21 mouse cellular contexts compared by ENCODE assay signal in the genomic region with DNA sequence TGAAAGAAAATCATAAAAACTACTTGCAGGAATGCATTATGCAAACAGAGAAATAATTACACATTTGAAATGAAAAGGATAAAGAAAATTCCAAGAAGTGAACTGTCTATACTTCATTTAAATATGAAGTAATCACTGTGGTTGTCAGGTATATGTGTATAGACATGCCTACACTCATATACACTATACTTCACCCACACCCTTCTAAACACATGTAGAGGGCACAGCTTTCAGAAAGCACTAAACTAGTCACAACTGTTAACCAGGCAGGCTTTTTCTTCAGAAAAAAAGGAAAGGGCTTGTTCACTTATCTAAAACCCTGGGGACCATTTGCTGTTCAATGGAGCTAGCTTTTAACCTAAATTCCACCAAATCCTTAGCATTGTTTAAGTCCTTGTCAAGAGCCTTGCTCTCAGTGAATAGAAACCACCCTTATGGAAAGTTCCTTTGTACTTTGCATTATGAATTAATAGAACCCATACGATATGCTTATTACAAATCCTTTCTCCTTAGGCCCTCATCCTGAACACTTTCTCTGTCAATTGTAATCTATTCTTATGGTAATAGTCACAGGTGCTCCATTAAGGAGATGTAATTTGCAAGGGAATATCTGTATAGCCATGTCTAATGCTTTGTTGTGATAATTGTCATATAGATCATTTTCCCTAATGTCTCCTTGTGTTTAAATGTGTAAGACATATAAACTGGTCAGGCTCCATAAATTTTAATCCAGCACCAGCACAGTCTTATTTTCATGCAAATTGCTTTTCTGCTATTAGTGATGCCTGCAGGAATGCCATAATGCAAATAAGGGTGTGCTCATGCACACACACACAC. TPM values are rescaled to one million over a fixed set of nuclear protein-coding genes. Genes with fewer than 3 reads are reported as not detected.
A peak's percentile ranks its signal among the peaks of the same experiment; 100 is the strongest.
DNase-seq lines count a peak whose midpoint lies in the region; ATAC-seq and TF ChIP-seq lines count a peak whose summit lies in the region.
"Had no signal": no experiment of that assay in that cellular context is flagged by ENCODE, and none has a peak within 500 bp of the region (broad histone marks: within the 10 kb centered on the region; RNA-seq: fewer than 3 reads in every experiment).

No protein-coding gene starts in this region.

- TF ChIP-seq CTCF in brain, embryonic 14.5 days (IDR thresholded peaks at IDR 0.05; ENCODE audit: borderline replicate concordance, extremely low read depth, insufficient read depth, insufficient read length): no peak
- TF ChIP-seq CTCF in forebrain, postnatal 0 days (IDR thresholded peaks at IDR 0.05; ENCODE audit: low read depth): no peak

- no peak overlapping the region for H3K27ac ChIP-seq in forebrain, embryonic 11.5 days (ENCODE audit: low read depth, low read length)
- H3K27ac ChIP-seq in forebrain, embryonic 10.5 days: no peak overlapping the region
- no peak overlapping the region for H3K27ac ChIP-seq in forebrain, postnatal 0 days (ENCODE audit: low read depth, low read length)
- no peak overlapping the region for H3K27ac ChIP-seq in midbrain, embryonic 16.5 days (ENCODE audit: low read length)
- H3K27ac ChIP-seq: embryonic facial prominence, embryonic 15.5 days; gastrocnemius, adult 2 months; heart, embryonic 13.5 days; kidney, embryonic 15.5 days; liver, embryonic 12.5 days had no signal

- H3K9me3 ChIP-seq in forebrain, embryonic 11.5 days (ENCODE audit: control insufficient read depth, low read length): no peaks in the 10 kb centered on the region
- H3K9me3 ChIP-seq in forebrain, embryonic 10.5 days: no peaks in the 10 kb centered on the region
- H3K9me3 ChIP-seq in forebrain, postnatal 0 days (ENCODE audit: low read length): no peaks in the 10 kb centered on the region
- H3K9me3 ChIP-seq in midbrain, embryonic 16.5 days (replicated peaks; ENCODE audit: control insufficient read depth, low read length, poor library complexity, severe bottlenecking): no peaks in the 10 kb centered on the region
- H3K9me3 ChIP-seq: embryonic facial prominence, embryonic 15.5 days; heart, embryonic 13.5 days; kidney, embryonic 15.5 days; liver, embryonic 12.5 days had no signal

- no peaks in the 10 kb centered on the region for H3K27me3 ChIP-seq in forebrain, embryonic 11.5 days (ENCODE audit: control insufficient read depth, insufficient read depth, low read length)
- no peaks in the 10 kb centered on the region for H3K27me3 ChIP-seq in forebrain, embryonic 10.5 days (ENCODE audit: poor library complexity, severe bottlenecking)
- H3K27me3 ChIP-seq in forebrain, postnatal 0 days (ENCODE audit: insufficient read depth, low read length): no peaks in the 10 kb centered on the region
- no peaks in the 10 kb centered on the region for H3K27me3 ChIP-seq in midbrain, embryonic 16.5 days (ENCODE audit: control insufficient read depth, insufficient read depth, low read depth, low read length)
- H3K27me3 ChIP-seq: embryonic facial prominence, embryonic 15.5 days; heart, embryonic 13.5 days; kidney, embryonic 15.5 days; liver, embryonic 12.5 days had no signal

- WGBS in forebrain, embryonic 11.5 days: 17% methylated on average over 1 of the region's 1 CpGs
- 48% methylated on average over 1 of the region's 1 CpGs for WGBS in forebrain, embryonic 10.5 days
- 13% methylated on average over 1 of the region's 1 CpGs for WGBS in forebrain, postnatal 0 days
- WGBS in midbrain, embryonic 16.5 days: 8% methylated on average over 1 of the region's 1 CpGs

- H3K4me3 ChIP-seq in forebrain, embryonic 11.5 days (ENCODE audit: low read depth, low read length): no peak overlapping the region
- H3K4me3 ChIP-seq in forebrain, embryonic 10.5 days: no peak overlapping the region
- no peak overlapping the region for H3K4me3 ChIP-seq in forebrain, postnatal 0 days (ENCODE audit: low read depth, low read length)
- no peak overlapping the region for H3K4me3 ChIP-seq in midbrain, embryonic 16.5 days (ENCODE audit: low read depth, low read length)
- H3K4me3 ChIP-seq: embryonic facial prominence, embryonic 15.5 days; gastrocnemius, adult 2 months; heart, embryonic 13.5 days; kidney, embryonic 15.5 days; liver, embryonic 12.5 days had no signal

- H3K36me3 ChIP-seq in forebrain, embryonic 11.5 days (ENCODE audit: control insufficient read depth, insufficient read depth, low read length): no peaks in the 10 kb centered on the region
- no peaks in the 10 kb centered on the region for H3K36me3 ChIP-seq in forebrain, embryonic 10.5 days (replicated peaks)
- H3K36me3 ChIP-seq in forebrain, postnatal 0 days (ENCODE audit: insufficient read depth): no peaks in the 10 kb centered on the region
- H3K36me3 ChIP-seq in midbrain, embryonic 16.5 days (ENCODE audit: control insufficient read depth, insufficient read depth, low read length): no peaks in the 10 kb centered on the region
- H3K36me3 ChIP-seq: embryonic facial prominence, embryonic 15.5 days; heart, embryonic 13.5 days; kidney, embryonic 15.5 days; liver, embryonic 12.5 days had no signal

- no peak overlapping the region for H3K9ac ChIP-seq in forebrain, embryonic 11.5 days (ENCODE audit: low read length)
- H3K9ac ChIP-seq in forebrain, postnatal 0 days: no peak overlapping the region
- no peak overlapping the region for H3K9ac ChIP-seq in midbrain, embryonic 16.5 days (ENCODE audit: low read depth, low read length)
- H3K9ac ChIP-seq: embryonic facial prominence, embryonic 15.5 days; heart, embryonic 13.5 days; kidney, embryonic 15.5 days; liver, embryonic 12.5 days; lung, embryonic 14.5 days had no signal

- no peaks in the 10 kb centered on the region for H3K4me1 ChIP-seq in forebrain, embryonic 11.5 days (replicated peaks; ENCODE audit: control insufficient read depth, insufficient read depth, low read length)
- peaks cover 10% of the 10 kb centered on the region for H3K4me1 ChIP-seq in forebrain, embryonic 10.5 days
- H3K4me1 ChIP-seq in forebrain, postnatal 0 days (ENCODE audit: insufficient read depth): no peaks in the 10 kb centered on the region
- H3K4me1 ChIP-seq in midbrain, embryonic 16.5 days (ENCODE audit: control insufficient read depth, insufficient read depth, low read length): no peaks in the 10 kb centered on the region
- H3K4me1 ChIP-seq: embryonic facial prominence, embryonic 15.5 days; heart, embryonic 13.5 days; kidney, embryonic 15.5 days; liver, embryonic 12.5 days had no signal

- H3K4me2 ChIP-seq in forebrain, embryonic 11.5 days (ENCODE audit: low read depth, low read length, severe bottlenecking): no peak overlapping the region
- H3K4me2 ChIP-seq in forebrain, postnatal 0 days (ENCODE audit: low read depth): no peak overlapping the region
- no peak overlapping the region for H3K4me2 ChIP-seq in midbrain, embryonic 16.5 days (ENCODE audit: low read length)
- H3K4me2 ChIP-seq: embryonic facial prominence, embryonic 15.5 days; heart, embryonic 13.5 days; kidney, embryonic 15.5 days; liver, embryonic 12.5 days; lung, embryonic 14.5 days had no signal

- TF ChIP-seq POLR2A in brain, embryonic 14.5 days (IDR thresholded peaks at IDR 0.05; ENCODE audit: borderline replicate concordance, extremely low read depth, insufficient read depth, insufficient read length, poor library complexity, severe bottlenecking): no peak

- DNase-seq in forebrain, embryonic 11.5 days (ENCODE audit: low spot score): no peak
- no peak for DNase-seq in forebrain, embryonic 10.5 days (ENCODE audit: extremely low spot score, low spot score)
- peak; percentile 36 for DNase-seq in brain, embryonic 14.5 days (ENCODE audit: low read depth)
- no peak for DNase-seq in forebrain, postnatal 0 days
- DNase-seq in spleen, postnatal 14 days (ENCODE audit: low spot score in 2 of 2): no peak
- no peak for DNase-seq in urinary bladder, postnatal 10 days (ENCODE audit: low spot score)
- DNase-seq: adrenal gland, adult 2 months; gastrocnemius, adult 2 months; heart, postnatal 36 days; left cerebral cortex, postnatal 4 days; thymus, postnatal 36 days had no signal

- ATAC-seq in forebrain, embryonic 11.5 days (replicated peaks; ENCODE audit: low FRiP score): peak; percentile 55
- peak; percentile 3; the same call in 1 of the 2 replicates for ATAC-seq in forebrain, postnatal 0 days
- 0 out of 2 replicates have a peak, but pooled peaks have one; percentile 36 for ATAC-seq in midbrain, embryonic 16.5 days
- no peak for ATAC-seq in granulocyte monocyte progenitor cell, adult 5-6 weeks (replicated peaks; ENCODE audit: poor library complexity, severe bottlenecking)
- ATAC-seq: intestine, embryonic 16.5 days; liver, embryonic 12.5 days had no signal

RNA-seq across cellular contexts. Expression of a gene that starts 40.5 kb away (rescaled TPM):
- polyA plus RNA-seq in forebrain, embryonic 11.5 days (2014; fragmentation: Nextera tagmentation; extraction: Ambion mirVana): not detected in 2 replicates
- not detected in 2 replicates for polyA plus RNA-seq in forebrain, embryonic 10.5 days (2016; fragmentation: Nextera tagmentation; extraction: Ambion mirVana)
- polyA plus RNA-seq in brain, embryonic 14.5 days (2012; rRNA removed): not detected in 2 replicates
- not detected in 2 replicates for total RNA-seq in forebrain, postnatal 0 days (2014; rRNA removed)
- polyA plus RNA-seq in forebrain, postnatal 0 days (2015; fragmentation: Nextera tagmentation; extraction: Ambion mirVana): not detected in 2 replicates
- not detected in 2 replicates for polyA plus RNA-seq in midbrain, embryonic 16.5 days (2015; fragmentation: Nextera tagmentation; extraction: Ambion mirVana)
- total RNA-seq in granulocyte monocyte progenitor cell, adult 5-6 weeks (2014; fragmentation: Nextera tagmentation): not detected in 2 replicates
- total RNA-seq in granulocyte monocyte progenitor cell, adult 5-6 weeks (2017): not detected in 2 replicates
- total RNA-seq: adrenal gland, adult 2 months; common myeloid progenitor, adult 5-6 weeks; gastrocnemius, adult 2 months; heart, postnatal 36 days; left cerebral cortex, postnatal 4 days had no signal
- polyA plus RNA-seq: adrenal gland, adult 2 months; embryonic facial prominence, embryonic 15.5 days; heart, embryonic 13.5 days; intestine, embryonic 16.5 days; kidney, embryonic 15.5 days; liver, embryonic 12.5 days; lung, embryonic 14.5 days; testis, adult 2 months had no signal
